Mouse (Mus musculus): ENCODE data around the gene Prdx2.

- no peak for TF ChIP-seq CTCF (IDR thresholded peaks at IDR 0.05; ENCODE audit: low read depth, low read length)
- TF ChIP-seq POLR2A (IDR thresholded peaks at IDR 0.05; ENCODE audit: borderline replicate concordance, low read depth, low read length): no peak
Observed at GRCm38 (mm10) chr8:84977435-84978247, 8.3 kb downstream of the Prdx2 start.

Measured in bone marrow macrophage, adult 2 months (primary cell).